Mouse (Mus musculus) liver, adult (tissue): ENCODE data around the gene Ubash3b.

Source experiments
- GATA4 ChIP-seq: IDR thresholded peaks from 2 replicates; pipeline ENCODE4 v1.6.1; 2014; ENCODE audit warnings: mild to moderate bottlenecking, low read length; ENCODE audit not compliant: insufficient replicate concordance

Ubash3b gene

GRCm38 (mm10) chr9:41098065-41098464 is 63.4 kb downstream of the Ubash3b start:
- TF ChIP-seq GATA4: no peak

- no peak for TF ChIP-seq GATA4
These were observed 69.5 kb downstream of the Ubash3b start for GRCm38 (mm10) chr9:41091993-41092392.

GRCm38 (mm10) chr9:41091187-41091586 is 70.3 kb downstream of the Ubash3b start:
- no peak for TF ChIP-seq GATA4

GRCm38 (mm10) chr9:41087831-41088383 is 73.6 kb downstream of the Ubash3b start:
- no peak for TF ChIP-seq GATA4

- TF ChIP-seq GATA4: no peak
These were observed 77.2 kb downstream of the Ubash3b start for GRCm38 (mm10) chr9:41084191-41084901.

- TF ChIP-seq GATA4: no peak
These were observed 78.0 kb downstream of the Ubash3b start for GRCm38 (mm10) chr9:41083386-41084055.

- TF ChIP-seq GATA4: no peak
These were observed 78.6 kb downstream of the Ubash3b start for GRCm38 (mm10) chr9:41082891-41083290.

GRCm38 (mm10) chr9:41080877-41081276 is 80.6 kb downstream of the Ubash3b start:
- no peak for TF ChIP-seq GATA4

- no peak for TF ChIP-seq GATA4
These were observed 81.9 kb downstream of the Ubash3b start for GRCm38 (mm10) chr9:41079428-41080155.

GRCm38 (mm10) chr9:41078198-41078597 is 83.3 kb downstream of the Ubash3b start:
- no peak for TF ChIP-seq GATA4

GRCm38 (mm10) chr9:41076150-41076549 is 85.3 kb downstream of the Ubash3b start:
- TF ChIP-seq GATA4: no peak

- no peak for TF ChIP-seq GATA4
These were observed 86.0 kb downstream of the Ubash3b start for GRCm38 (mm10) chr9:41075528-41075927.

GRCm38 (mm10) chr9:41073196-41074009 is 88.1 kb downstream of the Ubash3b start:
- TF ChIP-seq GATA4: no peak

GRCm38 (mm10) chr9:41072786-41073185 is 88.7 kb downstream of the Ubash3b start:
- TF ChIP-seq GATA4: no peak
